Mouse (Mus musculus) hindbrain, postnatal 0 days (tissue): ENCODE measurements around the gene Nfkbie. TPM values are rescaled to one million over a fixed set of nuclear protein-coding genes. Genes with fewer than 3 reads are reported as not detected.

Experiments used
- ATAC-seq: fragments of 200-750 bp; cut with Nextera tagmentation; 2 replicates; pipeline ENCODE4 v1.8.0; 2017; ENCODE audit warnings: mild to moderate bottlenecking, moderate TSS enrichment, moderate library complexity
- DNase-seq: peaks from one replicate; pipeline ENCODE4 v3.0.0-alpha.2; 2015; ENCODE audit warnings: low spot score
- H3K27ac ChIP-seq: fragments of 300-500 bp; sonication (generic); 2 replicates; pipeline ENCODE4 v1.5.1; 2014; ENCODE audit warnings: mild to moderate bottlenecking
- H3K27me3 ChIP-seq: fragments of 300-500 bp; sonication (generic); 2 replicates; pipeline ENCODE4 v1.6.1; 2014; ENCODE audit warnings: low read length, mixed read lengths; ENCODE audit not compliant: insufficient read depth
- H3K36me3 ChIP-seq: fragments of 300-500 bp; sonication (generic); 2 replicates; pipeline ENCODE4 v1.6.1; 2014; ENCODE audit warnings: low read length, mixed read lengths; ENCODE audit not compliant: insufficient read depth
- H3K4me1 ChIP-seq: fragments of 300-500 bp; sonication (generic); 2 replicates; pipeline ENCODE4 v1.6.1; 2014; ENCODE audit warnings: antibody characterized with exemption, low read length, mixed read lengths; ENCODE audit not compliant: insufficient read depth
- H3K4me2 ChIP-seq: fragments of 300-500 bp; sonication (generic); 2 replicates; pipeline ENCODE4 v1.6.1; 2014; ENCODE audit warnings: low read depth, mild to moderate bottlenecking, low read length, moderate library complexity, mixed read lengths
- H3K4me3 ChIP-seq: fragments of 300-500 bp; sonication (generic); 2 replicates; pipeline ENCODE4 v1.5.1; 2014; ENCODE audit warnings: low read length
- H3K9ac ChIP-seq: fragments of 300-500 bp; sonication (generic); replicated peaks from 2 replicates; pipeline ENCODE4 v1.6.1; 2014; ENCODE audit warnings: mild to moderate bottlenecking, low read length, moderate library complexity, mixed read lengths
- H3K9me3 ChIP-seq: fragments of 300-500 bp; sonication (generic); 2 replicates; pipeline ENCODE4 v1.6.1; 2016; ENCODE audit warnings: low read length, mixed read lengths
- CTCF ChIP-seq: IDR thresholded peaks from 2 replicates; pipeline ENCODE4 v1.5.1; 2016; ENCODE audit warnings: antibody characterized with exemption, control low read depth, low read depth
- WGBS: fragments of 180-500 bp; shearing (Covaris S2); extraction: QIAGEN DNeasy Blood & Tissue Kit; methylation state at CpG from one replicate; pipeline ENCODE4 v1.1.7; 2014; 5-methylcytosine and 5-hydroxymethylcytosine counted together
- polyA plus RNA-seq: library from polyadenylated mRNA; unstranded; fragments of >200 nt; fragmentation: Nextera tagmentation; extraction: Ambion mirVana; gene quantifications from 2 replicates; pipeline ENCODE4 v1.2.1, GENCODE M21; 2015
- total RNA-seq: library from RNA; depleted of rRNA; stranded (reverse); fragments of >200 nt; gene quantifications from 2 replicates; pipeline ENCODE4 v1.2.3, GENCODE M21; 2014

The Nfkbie gene
- total and polyA plus RNA-seq, 2 experiments from 2014 or later, result 5.2 to 7.7 TPM

DNA sequence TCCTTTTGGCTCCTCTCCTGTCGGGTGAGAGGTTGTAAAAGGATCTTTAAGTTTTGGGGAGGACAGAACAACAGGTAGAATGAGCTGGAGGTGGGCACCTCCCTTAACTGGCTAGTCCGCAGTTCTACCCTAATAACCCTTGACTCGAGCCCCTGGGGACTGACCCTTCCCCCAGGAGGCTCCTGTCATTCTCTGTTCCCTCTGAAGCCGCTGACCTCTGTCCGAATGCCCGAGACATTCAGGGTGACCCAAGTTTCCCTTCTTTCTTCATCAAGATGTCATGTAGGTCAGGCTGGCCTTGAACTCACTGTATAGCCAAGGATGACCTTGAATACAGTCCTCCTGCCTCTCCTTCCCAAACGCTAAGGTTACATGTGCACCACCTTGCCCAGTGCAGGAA, 32.9 kb downstream of the Nfkbie start:
- H3K9me3 ChIP-seq, result no peaks in the 10 kb centered on the region
- 90% methylated on average over 7 of the region's 7 CpGs for WGBS
- TF ChIP-seq CTCF, result no peak
- no peak overlapping the region for H3K4me2 ChIP-seq
- ATAC-seq (no peak), DNase-seq (no peak)
- H3K27ac ChIP-seq, result no peak overlapping the region
- no peak overlapping the region for H3K9ac ChIP-seq
- H3K4me3 ChIP-seq, result no peak overlapping the region
- no peaks in the 10 kb centered on the region for H3K36me3 ChIP-seq
- no peaks in the 10 kb centered on the region for H3K27me3 ChIP-seq
- peaks cover 12% of the 10 kb centered on the region for H3K4me1 ChIP-seq

DNA sequence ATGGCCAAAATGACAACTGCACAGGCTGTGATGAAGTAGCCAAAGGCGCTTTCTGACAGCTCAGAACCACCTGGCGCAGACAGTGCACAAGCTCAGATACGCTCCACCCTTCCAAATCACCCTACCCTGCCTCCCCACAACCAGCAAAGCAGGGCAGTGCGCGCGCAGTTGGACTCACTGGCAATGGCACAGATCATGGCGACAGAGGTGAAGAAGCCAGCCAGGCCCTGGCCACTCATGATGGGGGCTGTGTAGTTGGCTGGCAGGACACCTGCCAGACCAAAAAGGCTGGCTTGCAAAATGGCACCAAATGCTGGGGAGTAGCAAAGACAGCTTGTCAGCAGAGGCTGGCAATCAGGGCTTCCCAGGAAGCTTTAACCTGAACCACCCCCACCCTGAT, 33.7 kb downstream of the Nfkbie start:
- H3K4me3 ChIP-seq, result no peak overlapping the region
- no peak for TF ChIP-seq CTCF
- H3K4me2 ChIP-seq, result no peak overlapping the region
- ATAC-seq (no peak), DNase-seq (no peak)
- WGBS, result 94% methylated on average over 7 of the region's 7 CpGs
- no peaks in the 10 kb centered on the region for H3K27me3 ChIP-seq
- no peak overlapping the region for H3K27ac ChIP-seq
- no peak overlapping the region for H3K9ac ChIP-seq
- no peaks in the 10 kb centered on the region for H3K36me3 ChIP-seq
- no peaks in the 10 kb centered on the region for H3K9me3 ChIP-seq
- peaks cover 12% of the 10 kb centered on the region for H3K4me1 ChIP-seq

DNA sequence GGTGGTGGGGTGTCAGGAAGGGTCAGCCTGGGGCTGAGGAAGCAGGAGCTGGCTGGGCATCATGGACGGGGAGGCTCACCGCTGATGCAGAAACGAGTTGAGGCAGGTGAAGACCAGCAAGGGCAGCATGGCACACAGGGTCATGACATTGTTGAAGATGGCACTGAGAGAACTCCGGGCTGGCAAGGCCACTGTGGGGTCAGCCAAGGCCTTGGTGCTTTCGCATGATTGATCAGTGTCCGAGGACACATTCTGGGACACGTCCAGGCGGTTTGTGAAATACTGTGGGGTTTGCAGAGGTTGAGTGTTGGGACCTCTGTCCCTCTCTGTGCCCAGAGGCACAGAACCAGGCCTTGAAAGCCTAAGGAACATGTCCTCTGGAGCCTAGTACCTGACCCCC, 34.3 kb downstream of the Nfkbie start:
- no peaks in the 10 kb centered on the region for H3K36me3 ChIP-seq
- H3K27ac ChIP-seq, result no peak overlapping the region
- H3K4me2 ChIP-seq, result no peak overlapping the region
- no peak for DNase-seq
- no peaks in the 10 kb centered on the region for H3K27me3 ChIP-seq
- H3K9me3 ChIP-seq, result no peaks in the 10 kb centered on the region
- whole genome bisulfite sequencing, result 92% methylated on average over 8 of the region's 8 CpGs
- no peak overlapping the region for H3K4me3 ChIP-seq
- no peak overlapping the region for H3K9ac ChIP-seq
- H3K4me1 ChIP-seq, result peaks cover 16% of the 10 kb centered on the region
- no peak for ATAC-seq
- no peak for TF ChIP-seq CTCF

DNA sequence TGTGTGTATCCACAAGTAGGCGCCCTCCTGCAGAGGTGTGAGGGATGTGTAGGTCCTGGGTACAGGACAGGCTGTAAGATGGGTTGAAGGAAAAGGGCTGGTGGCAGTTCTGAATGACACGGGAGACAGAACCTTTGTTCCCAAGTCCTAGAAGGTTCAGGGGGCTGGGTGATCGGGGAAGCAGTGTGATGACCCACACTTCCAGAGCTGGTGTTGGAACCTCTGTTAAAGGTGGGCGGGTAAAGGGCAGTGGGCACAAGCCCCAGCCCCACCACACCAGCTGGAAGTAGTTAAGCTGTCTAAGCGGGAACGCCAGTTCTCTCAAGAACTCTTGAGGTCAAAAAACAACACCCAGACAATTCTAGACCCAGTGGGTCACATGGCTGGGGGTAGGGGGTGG, 34.9 kb downstream of the Nfkbie start:
- Histone ChIP-seq H3K27me3 (no peaks in the 10 kb centered on the region), H3K4me1 (peaks cover 20% of the 10 kb centered on the region), H3K4me2 (no peak overlapping the region), H3K27ac (no peak overlapping the region), H3K9ac (no peak overlapping the region), H3K36me3 (no peaks in the 10 kb centered on the region), H3K9me3 (no peaks in the 10 kb centered on the region), H3K4me3 (no peak overlapping the region)
- no peak for TF ChIP-seq CTCF
- DNase-seq, result no peak
- WGBS, result 85% methylated on average over 6 of the region's 6 CpGs
- no peak for ATAC-seq

DNA sequence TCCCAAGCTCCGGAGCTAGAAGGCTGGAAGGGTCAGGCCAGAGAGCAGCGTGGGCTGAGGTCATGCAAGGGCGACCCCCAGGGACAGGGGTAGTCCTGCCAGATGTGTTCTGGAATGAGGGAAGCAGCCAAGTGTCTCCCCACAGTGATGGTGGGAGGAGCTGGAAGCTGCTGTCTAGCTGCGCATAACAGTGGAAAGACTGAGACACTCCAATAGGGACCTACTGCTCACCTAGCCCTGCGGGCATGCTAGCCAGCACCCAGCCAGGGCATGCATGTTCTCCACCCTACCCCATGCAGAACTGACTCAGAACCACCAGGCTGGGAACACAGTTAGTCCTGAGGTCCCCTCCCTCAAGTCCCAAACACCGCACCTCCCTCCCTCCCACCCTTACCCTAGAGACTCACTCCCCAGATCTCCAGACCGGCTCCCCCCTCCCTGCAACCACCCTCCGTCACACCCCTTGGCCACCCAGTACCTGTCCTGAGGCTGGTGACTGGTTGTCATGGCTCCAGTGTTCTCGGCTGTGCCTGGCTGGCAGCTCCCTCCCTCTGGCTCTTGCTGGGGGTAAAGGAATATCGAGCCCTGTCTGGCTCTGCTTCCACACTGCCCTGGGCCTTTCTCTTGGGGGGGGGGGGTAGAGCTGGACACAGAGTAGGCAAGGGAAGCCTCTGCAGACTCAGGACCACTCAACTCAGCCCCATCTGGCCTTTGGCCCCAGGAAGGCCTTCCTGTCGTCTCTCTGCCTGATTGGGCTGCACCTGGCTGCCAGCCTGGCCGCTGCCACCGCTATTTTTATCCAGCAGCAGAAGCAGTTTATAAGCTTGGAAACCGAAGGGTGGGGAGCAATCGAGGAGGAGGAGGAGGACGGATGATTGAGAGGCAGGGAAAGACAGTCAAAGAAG, 36.5 kb downstream of the Nfkbie start:
- H3K27me3 ChIP-seq, result no peaks in the 10 kb centered on the region
- no peak overlapping the region; the same call in 1 of the 2 replicates for H3K4me3 ChIP-seq
- peaks cover 30% of the 10 kb centered on the region for H3K4me1 ChIP-seq
- H3K9me3 ChIP-seq, result no peaks in the 10 kb centered on the region
- 45% methylated on average over 16 of the region's 16 CpGs for WGBS
- ATAC-seq (peak; percentile 2; the same call in 1 of the 2 replicates), DNase-seq (peak; percentile 29)
- peak overlapping the region; percentile 41; the same call in 1 of the 2 replicates for H3K9ac ChIP-seq
- peak overlapping the region; percentile 12 for H3K27ac ChIP-seq
- no peaks in the 10 kb centered on the region for H3K36me3 ChIP-seq
- no peak for TF ChIP-seq CTCF
- peak overlapping the region; percentile 97 for H3K4me2 ChIP-seq

DNA sequence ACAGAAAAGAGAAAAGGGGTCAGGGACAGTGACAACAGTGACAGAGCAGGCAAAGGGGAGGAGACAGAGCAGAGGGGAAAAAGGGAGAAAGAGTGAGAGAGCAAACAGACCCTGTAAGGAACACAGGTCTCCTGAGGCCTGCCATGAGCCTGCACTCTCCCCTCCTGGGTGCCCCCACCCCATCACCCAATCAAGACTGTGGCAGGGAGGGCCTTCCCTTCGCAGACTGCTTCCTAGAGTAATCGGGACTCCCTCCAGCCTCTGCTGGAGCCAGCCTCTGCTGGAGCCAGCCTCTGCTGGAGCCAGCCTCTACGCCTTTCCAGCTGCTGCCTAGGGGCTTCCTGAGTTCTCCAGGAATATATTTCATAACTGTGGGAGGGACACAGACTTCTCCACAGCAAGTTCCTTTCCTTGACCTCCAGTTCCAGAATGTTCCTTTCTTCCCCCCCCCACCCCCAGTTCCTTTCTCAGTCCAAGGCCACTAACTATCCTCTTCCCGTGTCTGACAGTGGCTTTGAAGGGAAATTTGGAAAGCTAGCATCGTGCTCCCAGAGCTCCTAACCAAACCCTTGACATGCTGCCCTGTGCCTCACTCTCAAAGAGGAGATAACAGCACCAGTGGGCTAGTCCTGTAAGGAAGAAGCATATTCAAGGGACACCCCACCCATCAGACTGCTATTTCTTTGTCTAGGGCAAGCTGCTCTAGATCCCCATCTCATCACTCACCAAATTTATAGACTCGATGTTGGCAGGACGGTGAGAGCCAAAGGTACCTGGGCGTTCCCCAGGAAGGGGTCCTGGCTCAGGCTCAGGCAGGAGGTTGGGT, 37.3 kb downstream of the Nfkbie start:
- Histone ChIP-seq H3K4me2 (peak overlapping the region; percentile 97), H3K4me1 (peaks cover 30% of the 10 kb centered on the region), H3K36me3 (no peaks in the 10 kb centered on the region), H3K4me3 (0 out of 2 replicates have a peak overlapping the region, but pooled peaks have one; percentile 0), H3K9ac (peak overlapping the region; percentile 41; the same call in 1 of the 2 replicates), H3K9me3 (no peaks in the 10 kb centered on the region), H3K27ac (peak overlapping the region; percentile 12), H3K27me3 (no peaks in the 10 kb centered on the region)
- ATAC-seq (no peak), DNase-seq (no peak)
- WGBS, result 51% methylated on average over 8 of the region's 8 CpGs
- TF ChIP-seq CTCF, result no peak
